Mouse (Mus musculus) retina, embryonic 14.5 days (tissue): ENCODE measurements around the gene Cavin1.
A peak's percentile ranks its signal among the peaks of the same experiment; 100 is the strongest.

ENCODE experiments used
- DNase-seq: peaks from one replicate; pipeline ENCODE4 v3.0.0-alpha.2; 2015; ENCODE audit warnings: low spot score

The Cavin1 gene

DNA sequence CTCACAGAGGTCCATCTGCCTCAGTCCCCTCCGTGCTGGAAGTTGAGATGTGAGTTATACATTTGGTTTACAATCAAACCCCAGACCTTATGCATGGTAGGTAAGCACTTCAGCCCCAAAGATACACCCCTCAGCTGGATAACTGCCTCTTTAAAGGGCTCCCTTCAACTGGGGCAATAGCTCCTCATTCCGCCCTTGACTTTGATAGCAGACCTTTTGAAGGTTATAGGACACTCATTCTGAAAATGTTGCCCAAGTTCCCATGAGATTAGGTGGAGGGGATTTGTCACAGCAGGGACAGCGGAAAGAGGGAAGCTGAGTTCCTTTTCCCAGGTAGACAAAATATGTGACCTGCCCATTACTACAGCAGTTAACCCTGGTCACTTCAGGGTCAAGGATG, 10.5 kb upstream of the Cavin1 start:
- no peak for DNase-seq

DNA sequence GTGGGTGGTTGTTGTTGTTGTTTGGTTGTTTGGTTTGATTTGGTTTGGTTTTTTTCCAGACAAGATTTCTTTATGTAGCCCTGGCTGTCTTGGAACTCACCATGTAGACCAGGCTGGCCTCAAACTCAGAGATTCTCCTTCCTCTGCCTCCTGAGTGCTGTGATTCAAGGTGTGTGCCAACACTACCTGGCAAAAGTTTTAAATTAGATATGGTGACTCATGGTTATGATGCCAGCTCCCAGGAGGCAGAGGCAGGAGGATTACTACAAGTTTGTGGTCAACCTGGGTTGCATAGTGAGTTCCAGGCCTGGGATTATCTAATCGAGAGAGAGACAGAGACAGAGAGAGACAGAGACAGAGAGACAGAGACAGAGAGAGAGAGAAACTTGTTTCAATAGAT, 9.8 kb upstream of the Cavin1 start:
- no peak for DNase-seq

DNA sequence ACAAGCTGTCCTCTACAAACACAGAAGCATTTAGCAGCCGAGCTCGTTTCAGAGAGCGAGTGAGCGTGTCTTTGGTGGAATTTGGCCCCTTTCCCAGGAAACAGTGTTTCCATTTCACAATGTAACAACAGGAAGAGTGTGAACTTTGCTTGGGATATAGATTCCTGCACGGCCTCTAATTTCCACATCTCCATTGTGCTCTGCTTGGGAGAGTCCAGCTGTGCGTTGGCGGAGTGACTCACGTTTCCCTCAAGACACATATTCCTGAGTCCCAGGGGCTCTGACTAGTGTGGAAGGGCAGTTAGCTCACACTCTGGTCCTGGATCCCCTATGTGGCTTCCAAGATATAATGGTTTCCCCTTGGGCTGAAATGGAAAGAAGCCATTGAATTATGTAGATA, 9.2 kb upstream of the Cavin1 start:
- no peak for DNase-seq

DNA sequence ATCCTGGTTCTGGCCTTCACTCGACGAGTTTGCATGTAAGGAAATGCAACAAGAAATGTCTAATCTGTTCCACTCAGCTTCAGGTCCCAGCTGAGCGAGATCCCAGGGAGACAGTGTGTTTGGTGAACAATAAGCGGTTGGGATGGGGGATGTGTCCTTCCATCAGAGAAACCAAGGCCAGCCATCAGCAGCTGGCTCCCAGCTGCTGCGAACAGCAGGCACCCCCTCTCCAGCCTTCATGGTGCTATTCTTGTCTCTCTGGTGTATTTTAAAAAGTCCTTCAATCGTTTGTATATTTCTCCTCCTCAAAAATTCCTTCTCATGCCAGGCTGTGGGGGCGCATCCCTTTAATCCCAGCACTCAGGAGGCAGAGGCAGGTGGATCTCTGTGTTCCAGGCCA, 4.6 kb upstream of the Cavin1 start:
- DNase-seq: no peak

DNA sequence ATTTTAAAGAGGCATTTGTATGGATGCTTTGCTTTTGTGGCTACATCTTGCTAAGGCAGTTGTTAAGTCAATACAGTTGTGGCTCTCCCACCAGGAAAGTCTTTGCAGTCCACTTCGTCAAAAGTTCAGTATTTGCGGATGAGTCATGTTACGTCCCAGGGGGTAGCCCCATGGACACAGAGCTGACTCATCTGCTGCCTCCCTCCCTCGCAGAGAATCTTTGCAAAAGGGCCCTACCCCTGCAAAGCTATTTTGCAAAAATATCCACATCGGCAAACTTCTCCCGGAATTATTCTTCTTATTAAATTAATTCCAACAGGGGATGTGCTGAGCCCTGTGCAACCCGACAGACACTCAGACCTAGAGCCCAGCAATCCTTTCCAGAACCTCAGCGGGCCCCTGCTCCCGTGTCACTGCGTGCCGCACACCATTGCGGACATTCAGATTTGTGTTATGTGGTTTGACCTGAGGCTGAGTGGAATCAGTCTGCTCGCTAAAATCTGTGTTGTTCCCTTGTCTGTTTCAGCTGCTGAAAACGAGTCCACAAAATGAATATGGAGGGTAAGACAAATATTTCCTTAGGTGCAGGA, 3.8 kb upstream of the Cavin1 start:
- no peak for DNase-seq

DNA sequence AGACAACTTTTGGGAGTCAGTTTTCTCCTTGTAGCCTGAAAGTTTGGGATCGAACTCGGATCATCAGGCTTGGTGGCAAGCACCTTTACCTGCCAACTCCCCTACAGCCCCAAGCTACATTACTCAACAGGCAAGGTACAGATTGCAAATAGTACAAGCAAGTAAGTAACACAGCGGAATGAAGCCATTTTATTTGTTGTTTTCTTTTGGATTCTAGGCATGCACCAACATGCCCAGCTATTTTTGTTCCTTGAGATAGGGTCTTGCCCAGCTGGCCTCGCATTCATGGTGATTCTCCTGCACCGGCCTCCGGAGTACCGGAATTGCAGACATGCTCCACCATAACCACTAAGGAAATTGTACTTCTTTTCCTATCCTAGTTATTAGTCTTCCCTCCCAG, 2.6 kb upstream of the Cavin1 start:
- no peak for DNase-seq

DNA sequence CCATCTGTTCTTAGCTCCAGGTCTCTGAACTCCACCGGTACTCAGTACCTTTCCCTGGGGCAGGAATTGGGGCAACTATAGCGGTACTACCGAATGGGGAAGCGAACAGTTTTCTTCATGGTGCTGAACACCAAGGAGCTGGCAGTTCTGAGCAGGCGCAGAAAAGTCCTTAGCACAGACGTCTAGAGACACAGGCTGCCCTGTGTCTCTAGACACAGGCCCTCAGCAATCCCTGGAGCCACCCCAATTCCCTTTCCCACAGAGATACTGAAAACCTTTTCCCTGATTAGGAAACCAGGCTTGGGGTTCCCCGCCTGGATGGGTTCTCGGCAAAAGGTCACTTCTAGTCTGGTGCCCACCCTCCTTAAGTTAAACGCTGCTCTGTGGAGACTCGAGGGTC, 768 bp upstream of the Cavin1 start:
- DNase-seq: no peak

DNA sequence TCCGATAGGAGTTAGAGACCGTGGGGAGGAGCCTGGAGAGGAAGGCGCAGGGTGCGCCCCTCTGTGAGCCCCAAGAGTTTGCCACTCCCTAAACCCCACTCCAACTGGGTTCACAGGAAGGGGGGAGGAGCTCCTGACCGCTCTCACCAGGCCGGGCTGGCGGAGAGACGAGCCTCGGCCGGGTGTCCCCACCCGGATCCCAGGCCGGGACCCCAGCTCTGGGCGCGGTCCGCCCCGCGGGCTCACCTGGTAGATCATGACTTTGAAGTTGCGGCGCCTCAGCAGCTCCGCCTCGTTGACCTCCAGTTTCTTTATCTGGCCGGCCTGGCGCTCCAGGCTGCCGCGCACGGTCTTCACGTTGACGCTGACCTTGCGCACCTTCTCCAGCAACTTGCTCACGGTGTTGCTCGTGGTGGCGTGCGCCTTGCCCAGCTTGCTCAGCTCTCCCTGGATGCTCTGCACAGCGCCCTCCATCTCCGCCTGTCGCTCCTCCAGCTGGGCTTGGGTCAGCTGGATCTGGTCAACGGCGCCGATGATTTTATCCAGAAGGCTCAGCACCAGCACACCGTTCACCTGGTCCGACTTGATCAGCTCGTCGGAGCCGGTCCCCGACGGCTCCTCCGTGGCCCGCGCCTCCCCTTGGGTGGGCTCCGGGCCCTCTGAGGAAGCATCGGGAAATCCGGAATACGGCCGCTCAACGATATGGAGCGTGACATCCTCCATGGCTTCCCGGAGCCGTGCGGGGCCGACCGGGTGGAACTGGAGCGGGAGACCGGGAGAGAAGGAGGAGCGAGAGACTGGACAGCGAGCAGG, 737 bp downstream of the Cavin1 start:
- DNase-seq: peak; percentile 20

DNA sequence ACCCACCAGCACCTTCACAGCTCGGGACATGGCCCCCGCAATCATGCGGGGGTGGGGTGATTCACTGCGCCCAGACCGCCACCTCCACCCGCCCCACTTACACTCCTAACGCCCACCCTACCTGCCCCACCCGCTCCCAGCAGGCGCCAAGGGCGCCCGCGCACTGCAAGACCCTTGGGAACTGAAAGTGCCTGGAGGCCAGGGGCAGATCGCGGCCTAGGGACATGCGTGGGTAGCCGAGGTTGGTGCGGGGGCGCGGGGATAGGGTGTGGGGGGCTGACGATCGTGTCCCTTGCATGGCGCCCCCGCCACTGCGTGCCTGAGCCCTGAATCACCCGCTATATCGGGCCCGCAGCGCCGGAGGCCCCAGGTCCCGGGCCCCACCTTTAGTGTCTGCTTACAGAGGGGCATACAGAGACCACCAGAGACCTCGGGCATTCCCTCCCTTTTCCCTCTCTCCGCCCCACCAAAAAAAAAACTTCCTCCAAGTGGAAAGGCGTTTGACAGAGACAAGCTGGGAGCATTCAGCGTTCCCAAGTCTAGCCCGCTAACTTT, 1.4 kb downstream of the Cavin1 start:
- no peak for DNase-seq

DNA sequence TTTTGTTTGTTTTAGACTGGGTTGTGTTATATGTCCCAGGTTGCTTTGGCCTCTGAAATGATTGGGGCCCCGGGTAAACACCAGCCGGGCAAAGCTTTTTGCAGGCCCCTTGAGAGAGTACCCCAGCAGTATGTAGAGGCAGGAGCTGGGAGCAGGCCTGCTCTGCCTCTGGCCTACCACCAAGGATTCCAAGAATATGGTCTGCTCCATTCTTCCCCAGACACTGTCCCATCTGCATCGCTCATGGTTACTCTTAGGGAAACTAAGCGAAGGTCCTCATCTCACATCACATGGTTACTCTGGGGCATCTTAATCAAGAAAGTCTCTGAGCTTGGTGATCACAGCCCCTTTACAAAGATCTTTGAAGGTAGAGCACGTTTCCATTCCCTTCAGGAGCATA, 2.2 kb downstream of the Cavin1 start:
- no peak for DNase-seq

DNA sequence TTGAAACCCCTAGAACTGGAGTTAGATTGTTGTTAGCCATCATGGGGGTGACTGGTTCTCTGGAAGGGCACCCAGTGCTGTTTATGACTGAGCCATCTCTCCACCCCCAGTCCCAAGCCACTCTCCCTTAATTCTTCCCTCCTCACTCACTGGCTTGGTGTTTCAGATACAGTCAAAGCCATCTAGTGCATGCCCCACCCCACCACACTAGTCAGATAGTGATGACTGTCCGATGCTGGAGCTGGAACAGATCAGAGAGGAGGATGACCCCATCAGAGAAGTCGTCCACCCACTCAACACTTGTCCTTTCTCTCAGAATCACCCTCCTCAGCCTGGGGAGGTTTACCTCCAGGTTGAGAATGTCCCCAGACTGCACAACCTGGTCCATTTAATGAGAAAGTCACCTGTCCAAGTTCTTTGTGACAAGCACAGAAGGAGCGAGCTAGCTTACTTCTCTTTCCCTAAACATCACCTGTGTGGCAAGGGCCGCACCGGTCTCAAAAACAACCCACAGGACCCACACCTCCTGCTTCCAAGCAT, 2.7 kb downstream of the Cavin1 start:
- no peak for DNase-seq

DNA sequence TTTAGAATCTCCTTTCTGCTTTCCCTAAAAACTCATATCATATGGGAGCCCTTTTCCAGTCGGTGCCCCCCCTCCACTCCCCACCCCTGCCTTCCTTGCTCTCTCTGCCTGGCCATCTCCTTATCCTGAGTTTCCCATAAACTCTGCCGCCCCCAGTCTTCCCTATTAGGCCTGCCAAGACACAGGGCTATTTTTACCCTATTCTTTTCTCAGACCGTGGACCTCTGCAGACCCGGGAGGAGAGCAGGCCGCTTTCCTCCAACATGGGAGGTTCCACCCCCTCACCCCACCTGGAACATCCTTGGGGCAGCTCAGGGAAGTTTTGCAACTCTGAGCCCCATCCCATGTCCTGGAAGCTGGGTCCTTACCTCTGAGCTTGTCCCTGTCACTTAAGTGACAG, 3.3 kb downstream of the Cavin1 start:
- DNase-seq: no peak

DNA sequence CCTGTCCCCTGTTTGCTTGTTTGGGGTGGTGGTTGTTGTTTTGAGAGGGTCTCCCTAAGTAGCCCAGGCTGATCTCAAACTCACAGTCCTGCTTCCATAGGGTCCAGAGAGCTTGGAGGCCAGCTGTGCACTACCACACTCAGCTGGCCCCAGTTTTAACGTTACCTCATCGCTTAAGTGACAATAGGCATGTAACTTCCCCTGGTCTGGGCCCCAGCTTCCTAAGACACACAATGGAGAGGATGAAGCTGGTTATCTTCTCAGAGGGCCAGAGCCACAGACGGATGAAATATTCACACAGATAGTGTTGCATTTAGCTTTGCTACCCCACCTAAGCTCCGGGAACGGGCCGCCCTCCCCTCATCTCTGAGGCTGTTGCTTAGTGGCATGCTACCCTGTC, 4.9 kb downstream of the Cavin1 start:
- no peak for DNase-seq

DNA sequence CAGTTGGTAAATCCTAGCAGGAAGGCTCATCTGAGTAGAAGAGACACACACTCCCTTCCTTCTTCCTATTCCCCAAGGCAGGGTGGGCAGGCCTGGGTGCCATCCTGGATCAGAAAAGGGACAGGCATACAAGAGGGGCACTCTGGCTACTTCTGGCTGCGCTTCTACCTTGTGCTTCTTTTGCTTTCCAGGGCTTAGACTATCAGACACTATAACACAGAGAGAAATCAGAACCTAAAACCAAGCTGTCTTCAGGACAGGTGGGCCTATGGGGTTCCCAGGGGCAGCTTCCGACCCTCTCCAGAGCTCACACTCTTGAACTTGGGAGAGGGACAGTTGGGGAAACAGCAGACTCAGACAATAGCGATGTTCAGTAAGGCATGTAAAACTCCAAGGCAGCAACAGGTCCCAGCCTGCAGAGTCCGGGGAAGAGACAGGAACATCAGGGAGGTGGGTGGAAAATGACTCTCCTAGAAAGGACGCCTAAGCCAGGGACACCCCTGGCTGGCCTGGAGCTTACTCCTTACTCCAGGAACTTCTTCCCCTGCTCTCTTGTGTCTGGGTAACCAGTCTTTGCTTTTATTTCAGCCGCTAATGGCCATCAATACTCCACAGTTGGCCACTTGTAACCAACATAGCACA, 5.7 kb downstream of the Cavin1 start:
- DNase-seq: no peak

DNA sequence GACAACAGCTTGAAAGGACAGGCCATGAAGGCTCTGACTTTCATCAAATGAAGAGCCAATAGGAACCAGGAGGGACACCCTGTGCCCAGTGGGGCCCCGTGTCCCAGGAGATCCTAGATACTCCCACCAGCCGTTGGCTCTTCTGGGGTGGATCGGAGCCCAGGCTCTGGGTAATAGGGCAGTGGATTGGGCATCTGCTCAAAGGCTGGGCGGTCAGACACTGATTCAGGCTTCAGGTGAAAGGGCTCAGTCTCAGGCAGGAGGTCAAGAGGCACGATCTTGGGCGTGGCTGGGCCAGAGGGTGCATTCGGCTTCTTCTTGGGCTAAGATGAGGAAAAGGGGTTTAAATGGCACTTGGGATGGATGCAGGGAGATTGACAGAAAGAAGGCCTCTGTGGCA, 6.5 kb downstream of the Cavin1 start:
- DNase-seq: no peak

DNA sequence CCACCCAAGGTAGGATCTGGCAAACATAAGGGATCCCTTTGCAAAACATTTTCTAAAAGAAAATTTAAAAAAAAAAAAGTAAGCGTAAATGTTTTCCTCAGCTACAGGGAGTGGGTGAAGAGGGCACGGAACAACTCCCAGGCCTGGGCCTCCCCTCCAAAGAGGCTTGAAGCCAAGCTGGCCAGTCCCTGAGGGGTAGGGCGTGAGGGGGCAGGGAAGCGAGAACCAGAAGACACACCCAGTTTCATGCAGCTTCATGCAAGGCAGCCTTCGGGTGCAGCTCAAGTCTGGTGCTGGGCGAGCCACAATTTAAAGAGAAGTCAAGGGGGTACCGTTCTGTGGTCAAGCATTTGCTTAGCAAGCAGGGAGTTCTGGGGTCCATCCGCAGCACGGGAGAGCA, 7.0 kb downstream of the Cavin1 start:
- DNase-seq: no peak

DNA sequence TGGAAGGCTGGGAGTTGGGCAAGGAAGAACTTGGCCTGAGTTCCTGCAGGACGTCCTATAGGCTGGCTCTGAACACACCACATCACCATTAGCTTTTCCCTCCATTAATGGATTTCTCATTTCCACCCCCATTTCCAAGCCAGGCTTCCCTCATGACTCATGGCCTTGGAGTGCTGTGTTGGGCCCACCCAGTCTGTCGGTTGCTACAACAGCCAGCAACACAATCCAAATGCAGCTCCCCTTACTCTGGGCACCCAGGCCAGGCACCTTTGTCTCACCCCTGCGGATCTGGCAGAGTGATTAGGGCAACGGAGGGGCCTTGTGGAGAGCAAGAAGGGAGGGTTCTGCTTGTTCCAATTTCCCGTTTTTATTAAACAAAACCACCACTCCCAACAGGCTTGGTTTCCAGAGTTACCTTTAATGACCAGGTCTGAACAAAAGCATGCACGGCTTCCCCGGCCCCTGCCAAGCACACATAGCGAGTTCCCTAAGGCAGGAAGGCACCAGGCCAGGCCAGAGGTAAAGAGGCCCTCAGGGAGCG, 8.2 kb downstream of the Cavin1 start:
- no peak for DNase-seq

DNA sequence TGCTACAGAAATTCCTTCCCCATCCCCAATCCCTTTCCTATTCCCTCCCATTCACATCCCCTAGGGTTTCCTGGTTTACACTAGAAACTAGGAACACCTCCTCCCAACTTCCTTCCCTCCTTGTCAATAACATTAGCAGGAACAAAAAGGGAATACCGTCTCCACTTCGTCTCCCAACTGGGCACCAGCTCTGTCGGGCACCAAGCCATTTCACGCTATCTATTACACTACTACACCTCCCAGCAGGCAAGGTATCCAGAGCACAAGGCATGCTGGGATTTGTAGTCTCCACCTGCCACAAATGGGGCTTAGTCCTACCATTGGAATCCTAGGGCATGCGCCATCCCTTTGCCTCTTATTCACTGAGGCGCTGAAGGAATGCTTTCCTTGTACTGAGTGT, 10.1 kb downstream of the Cavin1 start:
- DNase-seq: peak; percentile 56

DNA sequence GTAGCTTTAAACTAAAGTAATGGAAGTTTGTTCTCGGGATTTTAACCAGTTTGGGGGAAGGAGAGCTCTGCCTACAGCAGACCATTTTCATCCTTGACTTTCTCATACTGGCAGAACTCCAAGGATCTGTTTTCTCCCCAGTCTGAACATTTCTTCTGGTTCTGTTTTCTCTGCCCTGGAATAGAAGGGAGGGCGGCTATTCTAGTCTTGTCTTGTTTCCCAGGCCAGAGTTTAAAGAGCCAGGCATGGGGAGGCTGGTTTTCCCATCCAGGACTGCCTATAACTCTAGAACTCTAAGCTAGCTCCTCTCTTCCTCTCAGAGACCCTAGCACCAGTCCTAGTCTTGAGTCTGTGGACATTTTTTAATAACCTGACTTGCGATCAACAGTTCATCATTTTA, 10.9 kb downstream of the Cavin1 start:
- DNase-seq: no peak

DNA sequence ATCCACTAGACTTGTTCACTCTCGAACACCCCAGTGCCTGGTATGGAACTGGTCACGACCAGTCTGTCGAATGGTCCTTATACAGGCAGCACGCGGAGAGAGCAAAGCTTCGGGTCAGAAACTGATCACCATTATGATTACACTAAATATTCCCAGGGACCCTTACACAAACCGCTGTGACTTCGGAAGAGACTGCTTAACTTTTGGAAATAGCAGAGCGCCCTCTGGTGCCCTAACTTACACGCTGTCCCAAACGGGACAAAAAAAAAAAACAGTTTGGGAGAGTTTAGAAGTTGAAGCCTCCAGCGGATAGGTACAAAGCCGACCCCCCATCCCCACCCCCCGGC, 11.2 kb downstream of the Cavin1 start:
- peak; percentile 85 for DNase-seq

DNA sequence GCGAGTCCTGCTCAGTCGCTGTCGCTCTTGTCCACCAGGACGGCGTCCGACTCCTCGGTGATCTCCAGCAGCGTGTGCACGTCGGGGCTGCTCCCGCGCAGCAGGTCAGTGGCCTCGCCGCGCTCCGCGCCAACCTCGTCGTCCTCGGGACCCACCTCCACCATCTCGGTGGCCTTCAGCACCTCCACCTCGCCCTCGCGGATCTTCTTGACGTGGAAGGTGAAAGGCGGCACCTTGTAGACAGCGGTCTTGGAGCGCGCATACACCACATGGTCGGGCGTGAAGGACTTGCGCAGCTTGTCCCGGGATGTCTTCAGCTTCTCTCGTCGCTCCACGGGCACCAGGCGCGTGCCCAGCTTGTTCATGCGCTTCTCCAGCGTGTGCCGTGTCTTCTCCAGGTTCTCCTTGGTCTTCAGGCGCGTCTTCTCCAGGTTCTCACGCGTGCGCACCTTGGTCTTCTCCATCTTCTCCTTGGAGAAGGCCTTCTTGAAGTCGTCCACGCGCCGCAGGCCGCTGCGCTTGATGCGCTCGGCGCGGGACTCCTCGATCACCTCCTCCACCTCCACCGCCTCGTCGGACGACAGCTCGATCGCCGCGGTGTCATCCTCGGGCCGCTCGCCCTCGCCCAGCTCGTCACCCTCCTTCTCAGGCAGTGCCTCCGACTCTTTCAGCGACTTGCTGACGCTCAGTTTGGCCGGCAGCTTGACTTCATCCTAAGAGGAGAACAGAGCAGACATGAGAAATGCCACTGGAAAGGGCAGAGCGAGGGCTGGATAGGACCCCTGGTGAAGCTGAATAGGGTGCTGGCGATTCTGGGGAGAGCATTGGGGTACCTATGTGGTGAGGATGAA, 11.8 kb downstream of the Cavin1 start:
- no peak for DNase-seq

DNA sequence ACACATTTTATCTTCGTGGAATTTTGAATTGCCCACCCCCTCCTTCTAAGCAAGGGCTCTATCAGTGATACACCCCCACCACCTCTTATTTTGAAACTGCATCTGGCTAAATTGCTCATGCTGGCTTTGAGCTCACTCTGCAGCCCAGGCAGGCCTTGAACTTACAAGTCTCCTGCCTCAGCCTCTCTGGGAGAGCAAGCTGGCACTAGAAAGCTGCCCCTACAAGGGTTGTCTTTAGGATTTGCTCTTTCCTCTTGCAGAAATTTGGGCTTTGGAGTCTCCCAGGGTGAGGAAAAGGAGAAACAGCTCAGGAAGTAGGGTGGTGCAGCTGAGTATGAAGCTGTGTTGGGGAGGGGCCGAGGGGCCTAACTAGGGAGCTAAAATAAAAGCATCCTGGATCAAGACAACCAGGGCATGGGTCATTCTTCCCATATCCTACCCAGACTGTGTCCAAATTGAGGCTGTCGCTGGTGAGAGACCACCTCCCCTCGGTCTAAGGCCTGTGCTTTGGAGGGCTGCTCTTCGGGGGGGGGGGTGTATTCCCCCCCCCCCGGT, 12.7 kb downstream of the Cavin1 start:
- no peak for DNase-seq
